Mouse (Mus musculus): Measurements from ENCODE around the gene Arid5b.

Arid5b gene

GRCm38 (mm10) chr10:68269789-68270188, 8.8 kb downstream of the Arid5b start:
- DNase-seq (ENCODE audit: low spot score in 2 of 2) = no peak

GRCm38 (mm10) chr10:68268629-68269028, 9.9 kb downstream of the Arid5b start:
- DNase-seq (ENCODE audit: low spot score in 2 of 2) = no peak

- DNase-seq (ENCODE audit: low spot score in 2 of 2) = no peak
Measured at GRCm38 (mm10) chr10:68263969-68264688, 14.4 kb downstream of the Arid5b start.

DNA sequence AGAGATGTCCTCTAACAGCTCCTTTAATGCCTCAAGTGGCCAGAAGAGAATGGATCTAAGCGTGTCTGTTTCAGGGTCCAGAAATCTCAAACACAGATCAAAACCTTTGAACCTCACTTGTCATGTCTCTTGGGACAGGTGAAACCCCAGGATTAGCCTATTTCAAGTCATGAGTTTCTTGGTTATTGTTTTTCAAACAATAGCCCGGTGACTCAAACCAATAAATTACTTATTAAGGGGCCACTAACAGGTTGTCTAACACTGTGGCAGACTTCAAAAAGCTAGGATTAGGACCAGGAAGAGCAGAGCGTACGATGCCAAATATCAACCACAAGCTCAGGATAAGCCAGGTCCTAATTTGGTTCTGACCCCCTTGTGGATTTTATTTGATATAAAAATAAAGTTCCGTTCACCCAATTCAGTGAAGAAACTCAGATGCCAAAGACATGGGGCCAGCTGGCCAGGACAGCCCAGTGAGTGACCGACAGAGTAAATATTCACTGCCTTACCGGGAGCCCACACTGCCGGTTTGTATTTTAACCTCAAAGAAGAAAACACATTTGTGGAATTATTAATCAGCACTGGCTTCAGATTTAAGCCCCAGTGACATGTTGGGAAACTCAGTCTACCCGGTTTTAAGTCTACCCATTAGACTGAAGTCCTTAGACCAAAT, 15.1 kb downstream of the Arid5b start:
- no peak for DNase-seq (ENCODE audit: low spot score in 2 of 2)

DNA sequence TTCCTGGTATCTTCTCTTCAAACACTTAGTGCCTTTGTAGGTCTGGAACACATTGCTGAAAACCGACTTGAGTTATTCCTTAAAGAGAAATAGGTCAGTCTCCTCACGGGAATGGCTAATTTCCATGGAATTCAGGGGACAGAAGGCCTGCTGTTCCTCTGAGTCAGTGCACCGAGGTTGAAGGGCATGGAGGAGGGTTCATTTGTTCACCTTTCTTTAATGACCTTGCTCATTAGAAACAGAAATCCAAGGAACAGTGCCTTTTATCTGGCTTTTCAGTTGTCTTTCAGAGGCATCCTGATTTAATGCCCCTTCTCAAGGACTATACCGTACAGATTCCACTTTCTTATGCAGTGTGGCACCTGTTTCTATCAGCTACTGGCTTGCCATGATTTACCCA, 18.9 kb downstream of the Arid5b start:
- no peak for DNase-seq (ENCODE audit: low spot score in 2 of 2)

DNA sequence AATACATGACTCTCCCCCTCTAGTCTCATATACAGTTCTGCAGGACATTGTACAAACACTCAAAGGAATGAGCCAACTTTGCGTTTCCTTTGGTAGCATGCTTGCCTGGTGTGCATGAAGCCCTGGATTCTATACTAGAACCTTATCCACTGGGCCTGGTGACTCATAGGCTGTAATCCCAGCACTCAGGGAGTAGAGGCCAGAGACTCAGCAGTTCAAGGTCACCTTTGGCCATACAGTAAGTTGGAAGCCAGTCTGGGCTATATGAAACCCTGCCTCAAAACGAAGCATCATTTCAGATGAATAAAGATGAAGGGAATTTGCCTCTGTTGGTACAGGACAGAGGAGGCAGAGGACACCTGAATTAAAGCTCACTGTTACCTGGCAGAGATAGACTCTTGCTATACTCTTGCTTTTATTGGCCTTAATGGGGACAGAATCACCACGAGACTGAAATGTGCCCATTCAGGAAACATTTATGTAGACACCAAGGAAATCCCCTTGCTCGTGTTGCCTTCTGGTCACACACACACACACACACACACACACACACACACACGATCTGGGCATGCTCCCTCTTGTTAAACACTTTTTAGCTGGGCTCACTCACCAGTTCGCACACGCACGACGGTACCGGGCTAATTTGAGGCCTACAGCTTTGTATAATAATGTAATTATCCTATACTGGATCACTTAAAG, 21.0 kb downstream of the Arid5b start:
- no peak for DNase-seq (ENCODE audit: low spot score in 2 of 2)

- no peak for DNase-seq (ENCODE audit: low spot score in 2 of 2)
Measured at GRCm38 (mm10) chr10:68256134-68256533, 22.4 kb downstream of the Arid5b start.

DNA sequence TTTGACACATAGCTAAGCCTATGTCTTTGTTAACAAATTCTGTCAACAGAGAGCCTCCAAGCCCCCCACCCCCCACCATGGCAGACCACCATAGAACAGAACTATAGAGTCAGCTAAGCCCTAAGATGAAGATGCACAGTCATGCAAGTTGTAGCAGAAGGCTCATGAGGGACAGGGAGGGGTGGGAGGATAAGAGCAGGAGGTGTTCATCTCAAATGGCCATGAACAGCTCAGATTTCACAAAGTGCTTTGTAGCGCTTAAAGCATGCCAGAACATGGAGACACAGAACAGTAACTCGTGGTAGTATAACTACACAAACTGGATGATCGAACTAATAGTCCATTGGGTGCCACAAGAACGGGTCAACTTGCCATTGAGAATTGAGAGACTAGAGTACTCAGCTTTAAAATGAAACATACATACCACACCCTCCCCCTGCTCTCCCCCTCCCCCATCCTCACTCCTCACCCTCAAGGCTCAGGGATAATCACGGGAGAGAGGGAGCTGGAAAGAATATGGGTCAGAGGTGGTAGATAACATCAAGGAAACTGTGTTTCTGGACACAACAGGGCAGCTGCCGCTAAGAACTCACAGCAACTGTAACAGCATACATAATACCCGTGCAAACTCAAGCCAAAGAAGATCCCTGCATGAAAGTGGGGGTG, 25.0 kb downstream of the Arid5b start:
- no peak for DNase-seq (ENCODE audit: low spot score in 2 of 2)

- no peak for DNase-seq (ENCODE audit: low spot score in 2 of 2)
Measured at GRCm38 (mm10) chr10:68252650-68253049, 25.9 kb downstream of the Arid5b start.

GRCm38 (mm10) chr10:68249355-68249782, 29.2 kb downstream of the Arid5b start:
- DNase-seq (ENCODE audit: low spot score in 2 of 2) = no peak

DNA sequence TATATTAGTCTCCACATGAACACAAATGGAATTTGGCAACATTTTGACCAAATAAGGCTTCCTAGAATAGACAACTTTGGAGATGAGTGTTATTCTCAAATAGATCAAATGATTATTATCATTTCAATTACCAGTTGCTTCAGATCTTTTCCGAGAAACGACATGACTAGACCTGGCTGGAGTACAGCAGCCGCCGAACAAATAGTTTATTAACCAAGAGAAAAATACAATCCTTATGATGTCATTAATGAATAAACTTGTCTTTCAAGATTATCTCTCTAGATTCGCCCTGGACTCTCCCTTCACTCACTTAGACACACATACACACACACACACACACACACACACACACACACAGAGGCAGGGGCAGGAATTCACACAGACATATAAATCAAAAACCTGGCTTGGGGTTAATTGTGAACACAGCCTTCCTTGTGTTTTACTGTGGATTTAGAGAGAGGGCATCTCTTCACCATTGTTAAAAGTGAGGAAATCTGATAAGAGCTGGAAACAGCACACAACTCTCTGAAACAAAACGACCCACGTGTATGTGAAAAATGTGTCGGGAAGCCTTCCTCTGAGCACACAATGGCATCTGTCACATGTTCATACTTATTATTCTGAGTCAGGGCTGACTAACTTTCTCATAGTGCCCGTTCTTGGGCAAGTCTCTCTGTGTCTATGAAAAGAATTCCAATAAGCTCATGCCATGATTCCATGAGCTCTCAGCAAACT, 30.1 kb downstream of the Arid5b start:
- no peak for DNase-seq (ENCODE audit: low spot score in 2 of 2)

DNA sequence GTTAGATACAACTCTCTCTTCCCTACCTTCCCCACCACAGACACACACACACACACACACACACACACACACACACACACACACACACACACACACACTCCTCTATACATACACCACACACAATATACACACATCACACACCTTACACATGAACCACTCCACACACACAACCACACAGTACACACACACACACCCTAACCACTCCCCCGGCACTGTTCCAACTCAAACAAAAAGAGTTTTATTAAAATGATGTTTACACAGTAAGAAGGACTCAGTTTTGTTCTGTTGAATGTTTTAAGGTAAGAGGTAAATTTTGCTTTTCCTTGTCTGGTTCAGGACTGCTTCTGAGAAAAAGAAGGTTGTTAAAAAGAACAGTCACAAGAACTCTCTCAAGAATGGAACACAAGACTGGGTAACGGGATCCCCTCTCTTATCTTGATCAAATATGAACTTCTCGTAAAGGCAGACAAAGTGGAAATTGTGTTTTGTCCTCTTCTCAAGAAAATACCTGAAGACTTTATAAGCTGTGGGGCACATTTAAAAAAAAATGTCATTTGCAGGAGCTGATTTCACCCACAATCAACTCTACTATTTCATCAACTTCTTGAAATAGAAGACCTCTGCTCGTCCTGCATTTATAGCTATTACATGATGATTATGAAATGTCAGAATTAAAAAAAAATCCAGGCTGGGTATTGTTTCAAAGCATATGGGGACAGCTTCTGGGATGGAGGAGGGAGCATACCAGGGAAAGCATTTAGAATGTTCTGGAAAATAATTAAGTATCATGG, 30.9 kb downstream of the Arid5b start:
- no peak for DNase-seq (ENCODE audit: low spot score in 2 of 2)

DNA sequence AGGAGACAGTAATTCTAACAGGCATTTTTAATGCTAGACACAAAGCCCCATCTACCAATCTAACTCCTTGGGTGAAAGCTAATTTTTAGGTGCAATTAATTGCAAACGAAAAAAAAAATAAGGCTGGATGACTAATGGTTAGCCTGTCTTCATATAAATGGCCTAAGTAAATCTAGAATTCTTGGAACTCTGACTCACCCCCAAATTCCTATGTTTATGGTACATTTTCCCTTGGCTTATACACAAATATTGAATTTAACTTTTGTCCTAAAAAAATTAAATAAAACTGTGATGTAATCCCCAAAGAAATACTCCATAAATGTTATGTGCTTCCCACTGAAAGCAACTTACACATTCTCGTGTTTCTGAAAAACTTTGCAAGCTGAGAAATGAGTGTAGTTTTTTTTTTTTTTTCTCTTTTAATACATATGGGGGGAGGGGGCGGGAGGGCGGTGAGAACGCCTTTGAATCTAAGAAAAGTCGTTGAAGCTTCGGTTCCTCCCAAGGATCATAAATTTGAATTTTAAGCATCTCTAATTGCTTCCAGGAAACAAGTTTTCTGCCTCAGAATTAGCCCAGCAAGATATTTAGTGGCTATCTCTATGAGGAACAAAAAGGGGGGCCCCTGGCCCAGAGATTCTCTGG, 31.8 kb downstream of the Arid5b start:
- no peak for DNase-seq (ENCODE audit: low spot score in 2 of 2)

DNA sequence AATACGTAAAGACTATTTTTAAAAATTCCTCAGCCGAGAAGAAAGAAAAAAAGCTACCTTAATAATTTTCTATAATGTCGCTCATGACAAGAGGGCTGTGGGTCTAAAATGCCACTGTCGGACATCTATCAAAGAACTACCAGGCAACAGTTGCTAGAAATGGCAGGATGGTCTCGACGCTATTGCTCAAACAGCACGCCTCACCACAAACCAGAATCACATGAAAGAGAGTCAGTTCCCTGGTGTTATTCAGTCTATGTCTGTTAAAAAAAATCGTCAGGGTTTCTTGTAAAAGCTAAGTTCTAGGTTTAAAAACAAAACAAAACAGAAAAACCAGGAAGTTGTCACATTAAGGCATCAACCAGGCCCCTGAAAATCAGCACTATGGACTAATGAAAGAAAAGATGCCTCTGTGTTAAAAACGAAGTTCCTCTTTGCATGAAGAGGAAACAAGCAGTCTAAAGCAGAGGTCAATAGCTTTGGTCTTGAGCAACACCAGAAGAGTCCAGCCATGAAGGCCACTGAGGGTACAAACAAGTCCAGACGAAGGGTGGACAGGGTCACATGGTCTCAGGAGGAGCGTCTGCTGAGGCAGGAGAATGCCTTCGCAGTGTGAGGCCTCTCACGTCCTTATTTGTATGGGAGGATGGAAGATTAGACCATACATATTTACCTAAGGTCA, 37.6 kb downstream of the Arid5b start:
- no peak for DNase-seq (ENCODE audit: low spot score in 2 of 2)

DNA sequence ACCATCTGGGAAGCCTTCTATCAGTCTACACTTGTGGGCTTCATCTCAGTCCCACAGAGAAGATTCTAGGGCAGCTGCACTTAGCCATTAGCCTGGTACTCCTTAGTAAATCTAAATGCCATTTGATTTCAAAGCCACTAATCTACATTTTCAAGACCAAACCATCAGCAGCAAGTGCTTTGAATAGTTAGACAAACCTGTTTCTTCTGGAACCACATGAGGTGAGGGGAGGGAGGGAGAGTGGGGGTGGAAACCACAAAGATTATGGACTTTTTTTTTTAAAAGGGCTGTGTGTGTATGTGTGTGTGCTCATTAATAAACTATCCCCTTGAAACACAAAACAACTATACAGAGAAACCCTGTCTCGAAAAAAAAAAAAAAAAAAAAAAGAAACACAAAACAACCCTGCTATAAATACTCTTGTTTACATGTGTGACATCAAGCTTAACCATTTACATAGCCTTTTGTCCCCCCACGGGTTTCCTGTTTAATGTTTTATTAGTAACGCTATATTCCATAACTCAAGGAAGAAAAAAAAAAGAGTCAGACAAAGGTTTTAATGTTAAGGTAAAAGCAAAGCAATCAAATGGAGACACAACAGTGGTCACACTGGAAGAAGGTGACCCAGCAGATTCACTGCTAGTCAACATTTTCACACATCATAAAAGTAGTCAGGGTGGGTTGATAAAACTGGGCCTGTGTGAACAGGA, 38.3 kb downstream of the Arid5b start:
- DNase-seq (ENCODE audit: low spot score in 2 of 2) = no peak

DNA sequence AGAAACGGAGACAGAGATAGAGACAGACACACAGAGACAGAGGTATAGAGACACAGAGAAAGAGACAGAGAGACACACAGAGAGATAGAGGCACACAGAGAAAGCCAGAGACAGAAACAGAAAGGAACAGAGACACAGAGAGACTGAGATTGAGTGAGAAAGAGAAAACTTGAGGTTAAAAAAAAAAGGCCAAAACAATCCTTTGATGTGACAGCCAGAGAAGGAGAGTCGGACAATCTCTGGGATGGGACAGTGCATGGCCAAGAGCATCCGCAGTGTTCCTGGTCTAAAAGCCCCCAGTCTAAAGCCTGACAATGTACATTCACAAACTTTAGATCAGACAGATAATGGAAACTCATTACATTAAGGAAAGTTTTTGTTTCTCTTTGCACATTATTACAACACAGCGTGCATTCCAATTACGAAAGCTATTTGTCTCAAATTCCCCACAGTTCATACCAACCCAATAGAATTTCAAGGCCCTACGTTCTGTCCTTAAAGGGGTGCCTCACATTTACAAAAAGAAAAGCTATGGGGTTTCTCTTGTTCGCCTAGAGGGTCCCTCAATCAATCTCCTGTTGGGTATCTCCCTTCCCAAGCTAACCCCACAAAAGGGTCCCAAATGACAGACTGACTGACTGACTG, 39.0 kb downstream of the Arid5b start:
- DNase-seq (ENCODE audit: low spot score in 2 of 2) = no peak

DNA sequence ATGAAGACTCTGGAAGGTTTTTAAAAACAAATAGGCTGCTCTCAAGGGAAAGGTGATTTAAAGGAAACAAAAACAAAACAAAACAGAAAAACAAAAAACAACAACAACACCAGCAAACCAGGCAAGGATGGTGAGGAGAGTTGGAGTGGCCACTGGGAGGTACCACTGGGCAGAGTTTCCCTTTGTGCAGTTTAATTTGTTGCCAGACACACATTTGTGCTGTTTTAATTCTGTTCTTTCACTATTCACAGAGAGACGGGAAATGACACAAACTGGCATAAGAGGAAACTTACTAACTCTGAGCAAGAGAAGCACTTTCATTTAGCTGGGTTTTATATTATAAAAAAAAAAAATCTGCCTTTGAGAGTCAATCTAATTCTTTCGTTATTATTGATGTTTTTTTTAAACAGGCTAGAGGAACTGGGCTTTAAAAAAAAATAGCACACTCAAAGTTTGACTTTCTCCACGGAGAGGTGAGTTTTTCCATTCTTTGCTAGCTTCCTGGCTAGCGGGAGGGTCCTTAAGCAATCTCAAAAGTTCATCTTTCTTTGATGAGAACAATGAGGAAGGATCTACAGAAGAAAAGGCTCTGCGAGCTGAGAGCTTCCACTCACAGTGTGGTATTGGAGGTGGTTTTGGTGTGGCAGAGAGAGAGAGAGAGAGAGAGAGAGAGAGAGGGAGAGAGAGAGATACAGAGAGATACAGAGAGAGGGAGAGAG, 39.7 kb downstream of the Arid5b start:
- no peak for DNase-seq (ENCODE audit: low spot score in 2 of 2)

DNA sequence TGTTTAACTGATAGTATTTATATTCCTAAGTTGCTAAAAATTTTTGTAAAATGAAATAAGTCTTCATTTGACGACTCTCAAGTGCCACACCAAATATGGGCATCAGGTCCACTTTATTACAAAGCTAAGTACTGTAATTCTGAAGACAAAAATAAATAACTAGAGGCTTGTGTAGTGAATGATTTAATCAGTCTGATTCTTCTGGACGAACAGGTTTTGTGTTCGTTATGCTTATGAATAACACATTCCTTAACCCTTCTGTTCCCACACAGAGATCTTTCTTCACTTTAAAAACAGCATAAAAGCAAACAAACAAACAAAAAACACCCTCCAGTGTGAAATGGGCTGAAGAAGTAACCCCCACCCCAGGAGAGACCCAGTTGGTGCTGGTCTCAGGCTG, 40.4 kb downstream of the Arid5b start:
- no peak for DNase-seq (ENCODE audit: low spot score in 2 of 2)

All from right cerebral cortex, postnatal 36 days (tissue).